Mouse (Mus musculus) mature B cell (primary cell): ENCODE measurements around the gene Mical3.
"Not testable (repeated sequence)": the region's sequence is repeated elsewhere in the genome, so short reads cannot be mapped to it uniquely, and the experiment has no call there.

Experiments used
- in situ Hi-C: fragments of 300-500 bp; cut with MboI; formaldehyde crosslinking; loops from 2 replicates; pipeline ENCODE4 v1.14.3; 2019

The Mical3 gene

GRCm38 (mm10) chr6:120930450-120931306 is 200.1 kb downstream of the Mical3 start:
- in situ Hi-C loops, result no loop called here

DNA sequence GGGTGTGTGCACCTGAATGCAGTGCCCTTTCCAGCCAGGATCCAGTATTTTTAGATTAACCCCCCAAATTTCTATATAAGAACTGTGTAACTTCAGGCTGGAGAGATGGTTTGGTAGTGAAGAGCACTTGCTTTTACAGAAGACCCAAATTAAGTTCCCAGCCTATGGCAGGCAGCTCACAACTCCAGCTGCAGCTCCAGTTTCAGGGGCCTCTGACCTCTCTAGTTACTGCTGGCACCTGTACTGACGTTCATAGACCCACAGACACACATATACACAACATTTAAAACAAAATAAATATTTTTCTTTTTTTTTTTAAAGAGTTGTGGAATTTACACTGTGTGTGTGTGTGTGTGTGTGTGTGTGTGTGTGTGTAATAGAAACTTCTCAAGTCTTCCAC is 201.4 kb downstream of the Mical3 start:
- in situ Hi-C loops, result no loop called here

GRCm38 (mm10) chr6:120927765-120928164 is 203.0 kb downstream of the Mical3 start:
- in situ Hi-C loops, result no loop called here

DNA sequence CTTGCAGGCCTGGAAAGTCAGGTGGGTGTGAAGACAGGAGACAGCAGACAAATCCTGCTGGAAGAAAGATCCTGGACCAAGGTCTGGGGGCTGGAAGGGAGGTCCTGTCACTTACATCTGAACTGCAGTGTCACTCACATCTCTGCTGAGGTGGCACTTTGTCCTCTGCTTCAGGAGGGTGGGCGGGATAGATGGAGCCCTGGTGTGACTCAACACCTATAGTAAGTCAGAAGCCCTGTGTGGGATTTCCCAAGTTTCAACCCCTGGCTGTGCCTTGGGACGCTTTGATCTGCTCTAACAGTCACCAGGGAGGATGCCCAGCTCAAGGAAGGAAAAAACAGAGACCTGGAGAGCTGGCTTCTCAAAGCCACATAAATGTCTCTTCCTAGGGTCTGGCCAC is 203.9 kb downstream of the Mical3 start:
- in situ Hi-C loops, result no loop called here

- in situ Hi-C loops, result not testable (repeated sequence)
These were observed 205.9 kb downstream of the Mical3 start for GRCm38 (mm10) chr6:120924791-120925321.

- in situ Hi-C loops, result no loop called here
These were observed 212.8 kb downstream of the Mical3 start for GRCm38 (mm10) chr6:120917975-120918374.

- in situ Hi-C loops, result not testable (repeated sequence)
These were observed 213.6 kb downstream of the Mical3 start for GRCm38 (mm10) chr6:120916972-120917881.

DNA sequence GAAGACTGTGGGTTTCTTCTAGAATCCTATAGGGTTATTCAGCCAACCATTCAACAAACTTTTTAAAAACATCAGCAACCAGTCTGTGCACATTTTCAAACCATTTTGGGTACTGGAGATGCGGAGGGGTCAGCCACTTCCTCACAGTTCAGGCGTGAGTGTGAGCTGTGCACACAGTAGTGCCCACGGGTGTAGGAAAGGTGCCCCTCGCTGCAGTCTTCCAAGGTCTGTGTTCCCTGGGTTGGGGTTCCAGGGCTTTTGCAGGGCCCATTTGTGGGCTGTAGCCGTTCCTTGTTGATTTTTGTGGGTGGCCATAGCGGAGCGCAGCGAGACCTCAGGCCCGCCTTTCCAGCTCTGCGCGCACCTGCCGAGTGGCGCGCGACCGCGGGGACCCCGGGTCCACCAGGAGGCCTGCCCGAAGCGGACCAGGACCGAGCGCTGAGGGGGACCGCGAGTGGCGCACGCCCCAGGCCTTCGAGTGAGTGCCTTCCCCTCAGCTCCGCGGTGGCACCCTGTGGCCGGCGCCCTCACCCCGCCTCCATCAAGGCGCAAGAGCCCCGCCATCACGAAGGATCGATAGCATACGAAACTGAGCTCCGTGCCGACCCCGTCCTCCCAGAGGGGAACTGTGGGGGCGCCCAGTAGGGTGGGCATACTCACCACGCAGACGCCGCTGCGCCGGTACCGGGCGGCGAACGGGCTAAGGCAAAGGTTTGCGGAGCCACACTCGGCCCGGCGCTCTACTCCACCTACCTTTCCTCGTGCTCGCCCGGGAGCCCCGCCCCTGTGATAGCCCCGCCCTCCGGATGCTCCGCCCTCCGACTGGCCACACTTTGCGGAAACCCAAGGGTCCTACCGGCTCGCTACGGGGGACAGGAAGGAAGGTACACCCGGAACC is 214.5 kb downstream of the Mical3 start, which contains the start of gene Bid:
Gene Bid, minus strand, starts transcription at position 780 of the 898 bp plus-strand sequence.
- in situ Hi-C loops, result no loop called here

DNA sequence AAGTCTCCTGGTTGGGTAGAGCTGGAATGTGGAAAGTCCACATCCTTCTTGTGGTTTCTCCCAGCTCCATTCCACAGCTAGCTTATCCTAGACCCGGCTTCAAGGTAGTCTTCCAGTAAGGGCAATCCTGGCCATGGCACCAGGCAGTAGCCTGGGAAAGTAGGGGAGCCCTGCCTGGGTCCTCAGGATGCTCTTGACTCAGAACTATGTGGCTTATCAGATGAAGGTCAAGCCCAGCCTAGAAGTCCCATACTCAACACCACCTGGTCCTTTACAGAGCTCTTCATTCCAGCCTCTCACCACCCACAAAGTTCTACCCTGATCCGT is 215.2 kb downstream of the Mical3 start:
- in situ Hi-C loops, result no loop called here

GRCm38 (mm10) chr6:120914911-120915648 is 215.7 kb downstream of the Mical3 start:
- in situ Hi-C loops, result no loop called here

GRCm38 (mm10) chr6:120914533-120914910 is 216.3 kb downstream of the Mical3 start:
- in situ Hi-C loops, result no loop called here

- in situ Hi-C loops, result no loop called here
These were observed 217.0 kb downstream of the Mical3 start for GRCm38 (mm10) chr6:120913783-120914182.

DNA sequence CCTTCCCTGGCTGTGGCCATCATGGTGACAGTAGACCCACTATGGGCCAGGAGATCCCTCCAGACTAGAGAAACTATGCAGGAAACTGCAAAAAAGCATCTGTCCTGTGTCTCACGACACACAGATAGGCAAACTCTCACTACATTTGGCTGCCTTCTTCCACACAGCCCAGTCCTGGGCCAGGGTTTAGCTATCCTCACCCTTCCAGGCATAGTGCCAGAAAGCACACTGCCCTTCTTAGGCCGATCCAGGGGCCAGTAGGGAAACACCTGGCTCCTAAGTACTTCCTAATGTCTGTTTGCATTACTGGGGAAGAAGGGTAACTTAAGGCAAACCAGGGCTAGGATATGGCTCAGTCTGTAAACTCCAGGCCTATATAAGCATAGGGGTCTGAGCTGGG is 217.9 kb downstream of the Mical3 start:
- in situ Hi-C loops, result no loop called here

- in situ Hi-C loops, result no loop called here
These were observed 219.4 kb downstream of the Mical3 start for GRCm38 (mm10) chr6:120911213-120912007.

GRCm38 (mm10) chr6:120909501-120909900 is 221.3 kb downstream of the Mical3 start:
- in situ Hi-C loops, result no loop called here

DNA sequence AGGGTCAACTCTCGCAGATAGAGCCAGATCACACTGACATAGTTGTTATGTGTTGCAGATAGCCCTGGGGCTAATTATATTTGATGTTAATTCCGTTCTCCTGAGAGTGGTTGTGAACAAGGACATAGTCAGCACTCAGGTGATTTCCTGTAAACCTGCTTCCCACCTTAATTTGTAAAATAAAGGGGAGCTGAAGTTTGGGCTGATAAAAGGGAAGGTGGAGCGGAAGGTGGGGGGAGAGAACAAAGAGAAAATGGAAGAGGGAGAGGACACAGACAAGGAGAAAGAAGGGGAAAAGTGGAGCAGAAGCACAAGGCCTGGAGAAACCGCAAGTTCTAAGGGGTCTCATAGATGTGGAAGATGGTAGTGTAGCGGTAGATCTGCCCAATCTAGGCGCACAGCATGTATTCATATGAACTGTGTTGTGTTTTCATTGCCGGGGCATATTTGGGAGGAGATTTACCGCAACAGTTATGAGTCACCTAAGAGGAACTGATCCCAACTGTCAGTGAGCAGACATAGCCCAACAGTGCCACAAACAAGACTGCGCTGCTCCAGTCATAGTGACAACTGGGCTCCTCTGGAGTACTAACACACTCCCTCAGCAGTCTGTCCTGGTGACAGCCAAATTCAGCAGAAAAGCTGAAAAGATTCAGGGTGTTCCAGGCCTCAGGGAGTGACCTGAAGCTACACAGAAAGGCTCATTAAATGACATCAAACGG is 222.8 kb downstream of the Mical3 start:
- in situ Hi-C loops, result not testable (repeated sequence)

DNA sequence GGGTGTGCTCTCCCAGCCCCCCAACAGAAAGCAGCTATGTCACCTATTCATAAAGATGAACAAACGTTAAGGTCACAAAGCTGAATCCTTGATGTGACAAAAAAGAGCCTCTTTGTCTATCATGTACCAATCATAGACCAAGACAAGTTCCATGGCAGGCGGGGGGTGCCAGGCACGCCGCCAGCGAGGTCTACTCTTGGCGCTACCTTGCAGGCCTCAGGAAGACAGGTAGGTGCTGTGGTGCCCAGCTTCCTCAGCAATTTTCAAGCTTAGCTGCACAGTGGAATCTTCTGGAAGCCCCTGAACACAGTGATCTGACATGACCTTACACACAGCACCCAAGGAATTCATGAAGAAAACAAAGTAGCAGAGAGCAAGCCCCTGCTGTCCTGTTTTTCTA is 224.3 kb downstream of the Mical3 start:
- in situ Hi-C loops, result no loop called here

DNA sequence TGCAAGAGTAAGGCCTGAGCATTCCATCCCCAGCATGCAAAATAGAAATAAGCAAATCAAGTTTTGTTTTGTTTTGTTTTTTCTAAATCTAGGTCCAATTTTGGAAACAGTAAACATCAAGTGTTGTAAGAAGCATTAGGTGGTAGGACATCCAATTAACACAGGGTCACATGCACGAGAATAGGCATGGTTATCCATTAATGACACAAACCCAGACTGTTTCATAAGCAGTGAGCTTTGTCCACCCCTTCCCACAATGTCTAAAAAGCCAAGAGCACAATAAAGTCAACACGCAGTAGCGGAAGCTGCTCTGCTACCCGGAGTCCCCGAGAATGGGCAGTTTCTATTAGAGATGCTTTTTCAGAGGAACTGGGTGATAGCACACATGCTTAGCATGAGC is 225.7 kb downstream of the Mical3 start:
- in situ Hi-C loops, result no loop called here

GRCm38 (mm10) chr6:120903961-120904360 is 226.8 kb downstream of the Mical3 start:
- in situ Hi-C loops, result no loop called here
